Mouse (Mus musculus) midbrain, postnatal 0 days (tissue): ENCODE results near the gene Suds3. TPM values are rescaled to one million over a fixed set of nuclear protein-coding genes. Genes with fewer than 3 reads are reported as not detected.

Experiments used
- ATAC-seq: fragments of 200-750 bp; cut with Nextera tagmentation; 2 replicates; pipeline ENCODE4 v1.8.0; 2017; ENCODE audit warnings: moderate number of reproducible peaks, mild to moderate bottlenecking, moderate TSS enrichment, moderate library complexity; ENCODE audit not compliant: low FRiP score
- DNase-seq: peaks from one replicate; pipeline ENCODE4 v3.0.0-alpha.2; 2015; ENCODE audit warnings: low spot score
- H3K27ac ChIP-seq: fragments of 300-500 bp; sonication (generic); 2 replicates; pipeline ENCODE4 v1.5.1; 2014; ENCODE audit warnings: low read depth, mild to moderate bottlenecking, low read length, mixed read lengths
- H3K27me3 ChIP-seq: fragments of 300-500 bp; sonication (generic); 2 replicates; pipeline ENCODE4 v1.6.1; 2014; ENCODE audit warnings: low read length, control low read depth, mixed read lengths; ENCODE audit not compliant: insufficient read depth
- H3K36me3 ChIP-seq: fragments of 300-500 bp; sonication (generic); 2 replicates; pipeline ENCODE4 v1.6.1; 2014; ENCODE audit warnings: low read length, control low read depth, mixed read lengths; ENCODE audit not compliant: insufficient read depth
- H3K4me1 ChIP-seq: fragments of 300-500 bp; sonication (generic); 2 replicates; pipeline ENCODE4 v1.6.1; 2014; ENCODE audit warnings: mild to moderate bottlenecking, control low read depth, antibody characterized with exemption, low read length, mixed read lengths; ENCODE audit not compliant: insufficient read depth
- H3K4me2 ChIP-seq: fragments of 300-500 bp; sonication (generic); 2 replicates; pipeline ENCODE4 v1.6.1; 2014; ENCODE audit warnings: low read depth, mild to moderate bottlenecking, low read length, mixed read lengths; ENCODE audit not compliant: poor library complexity, severe bottlenecking
- H3K4me3 ChIP-seq: fragments of 300-500 bp; sonication (generic); 2 replicates; pipeline ENCODE4 v1.5.1; 2014; ENCODE audit warnings: low read depth, mild to moderate bottlenecking, low read length, moderate library complexity
- H3K9ac ChIP-seq: fragments of 300-500 bp; sonication (generic); replicated peaks from 2 replicates; pipeline ENCODE4 v1.6.1; 2014; ENCODE audit warnings: mild to moderate bottlenecking, low read length, moderate library complexity, mixed read lengths; ENCODE audit not compliant: poor library complexity, severe bottlenecking
- H3K9me3 ChIP-seq: fragments of 300-500 bp; sonication (generic); 2 replicates; pipeline ENCODE4 v1.6.1; 2016; ENCODE audit warnings: low read length, control low read depth
- CTCF ChIP-seq: IDR thresholded peaks from 2 replicates; pipeline ENCODE4 v1.5.1; 2016; ENCODE audit warnings: antibody characterized with exemption, mild to moderate bottlenecking
- WGBS: fragments of 180-500 bp; shearing (Covaris S2); extraction: QIAGEN DNeasy Blood & Tissue Kit; methylation state at CpG from one replicate; pipeline ENCODE4 v1.1.7; 2014; 5-methylcytosine and 5-hydroxymethylcytosine counted together
- polyA plus RNA-seq: library from polyadenylated mRNA; unstranded; fragments of >200 nt; fragmentation: Nextera tagmentation; extraction: Ambion mirVana; gene quantifications from 2 replicates; pipeline ENCODE4 v1.2.1, GENCODE M21; 2015
- total RNA-seq: library from RNA; depleted of rRNA; stranded (reverse); fragments of >200 nt; gene quantifications from 2 replicates; pipeline ENCODE4 v1.2.3, GENCODE M21; 2014

The Suds3 gene
- total and polyA plus RNA-seq, 2 experiments from 2014 or later = 70.9 to 95.0 TPM

GRCm38 (mm10) chr5:117137594-117137993, 21.7 kb upstream of the Suds3 start:
- no peak overlapping the region for H3K4me2 ChIP-seq
- H3K9ac ChIP-seq = no peak overlapping the region
- DNase-seq = no peak
- ATAC-seq = no peak
- no peak for TF ChIP-seq CTCF
- H3K36me3 ChIP-seq = no peaks in the 10 kb centered on the region
- H3K27ac ChIP-seq = no peak overlapping the region
- no peaks in the 10 kb centered on the region for H3K4me1 ChIP-seq
- WGBS = 85% methylated on average over 8 of the region's 8 CpGs
- H3K9me3 ChIP-seq = no peaks in the 10 kb centered on the region
- H3K4me3 ChIP-seq = no peak overlapping the region
- no peaks in the 10 kb centered on the region for H3K27me3 ChIP-seq

GRCm38 (mm10) chr5:117137011-117137410, 21.1 kb upstream of the Suds3 start:
- Histone ChIP-seq H3K36me3 (no peaks in the 10 kb centered on the region), H3K9ac (no peak overlapping the region), H3K27ac (no peak overlapping the region), H3K4me3 (no peak overlapping the region), H3K4me2 (no peak overlapping the region), H3K4me1 (no peaks in the 10 kb centered on the region), H3K27me3 (no peaks in the 10 kb centered on the region), H3K9me3 (no peaks in the 10 kb centered on the region)
- ATAC-seq = no peak
- DNase-seq = no peak
- 78% methylated on average over 10 of the region's 10 CpGs for WGBS
- TF ChIP-seq CTCF = no peak

GRCm38 (mm10) chr5:117136570-117136969, 20.7 kb upstream of the Suds3 start:
- DNase-seq (no peak), ATAC-seq (no peak)
- no peaks in the 10 kb centered on the region for H3K36me3 ChIP-seq
- no peaks in the 10 kb centered on the region for H3K27me3 ChIP-seq
- H3K27ac ChIP-seq = no peak overlapping the region
- no peaks in the 10 kb centered on the region for H3K9me3 ChIP-seq
- 94% methylated on average over 5 of the region's 5 CpGs for WGBS
- no peak for TF ChIP-seq CTCF
- no peaks in the 10 kb centered on the region for H3K4me1 ChIP-seq
- no peak overlapping the region for H3K4me2 ChIP-seq
- no peak overlapping the region for H3K4me3 ChIP-seq
- no peak overlapping the region for H3K9ac ChIP-seq

GRCm38 (mm10) chr5:117135869-117136268, 20.0 kb upstream of the Suds3 start:
- H3K9me3 ChIP-seq = no peaks in the 10 kb centered on the region
- H3K4me3 ChIP-seq = no peak overlapping the region
- H3K27ac ChIP-seq = no peak overlapping the region
- WGBS = 39% methylated on average over 9 of the region's 9 CpGs
- no peaks in the 10 kb centered on the region for H3K36me3 ChIP-seq
- no peak overlapping the region for H3K9ac ChIP-seq
- H3K27me3 ChIP-seq = no peaks in the 10 kb centered on the region
- no peak for ATAC-seq
- TF ChIP-seq CTCF = no peak
- H3K4me1 ChIP-seq = no peaks in the 10 kb centered on the region
- no peak overlapping the region for H3K4me2 ChIP-seq
- DNase-seq = peak; percentile 65

GRCm38 (mm10) chr5:117134889-117135456, 19.1 kb upstream of the Suds3 start:
- Histone ChIP-seq H3K27me3 (no peaks in the 10 kb centered on the region), H3K9ac (no peak overlapping the region), H3K36me3 (no peaks in the 10 kb centered on the region), H3K4me1 (no peaks in the 10 kb centered on the region), H3K27ac (no peak overlapping the region), H3K9me3 (no peaks in the 10 kb centered on the region), H3K4me2 (no peak overlapping the region), H3K4me3 (no peak overlapping the region)
- WGBS = 85% methylated on average over 3 of the region's 3 CpGs
- TF ChIP-seq CTCF = no peak
- ATAC-seq = no peak
- no peak for DNase-seq

GRCm38 (mm10) chr5:117134066-117134888, 18.4 kb upstream of the Suds3 start:
- Histone ChIP-seq H3K36me3 (no peaks in the 10 kb centered on the region), H3K9me3 (no peaks in the 10 kb centered on the region), H3K4me3 (no peak overlapping the region), H3K4me1 (no peaks in the 10 kb centered on the region), H3K9ac (no peak overlapping the region), H3K27ac (no peak overlapping the region), H3K4me2 (no peak overlapping the region), H3K27me3 (no peaks in the 10 kb centered on the region)
- ATAC-seq (no peak), DNase-seq (no peak)
- 80% methylated on average over 19 of the region's 19 CpGs for WGBS
- TF ChIP-seq CTCF = no peak
